Mouse (Mus musculus): ENCODE measurements around the gene Olfr596. TPM values are rescaled to one million over a fixed set of nuclear protein-coding genes. Genes with fewer than 3 reads are reported as not detected.
"Not testable (repeated sequence)": the region's sequence is repeated elsewhere in the genome, so short reads cannot be mapped to it uniquely, and the experiment has no call there.

Gene Olfr596
- polyA plus RNA-seq (2012; rRNA removed) = not detected in 2 replicates

DNA sequence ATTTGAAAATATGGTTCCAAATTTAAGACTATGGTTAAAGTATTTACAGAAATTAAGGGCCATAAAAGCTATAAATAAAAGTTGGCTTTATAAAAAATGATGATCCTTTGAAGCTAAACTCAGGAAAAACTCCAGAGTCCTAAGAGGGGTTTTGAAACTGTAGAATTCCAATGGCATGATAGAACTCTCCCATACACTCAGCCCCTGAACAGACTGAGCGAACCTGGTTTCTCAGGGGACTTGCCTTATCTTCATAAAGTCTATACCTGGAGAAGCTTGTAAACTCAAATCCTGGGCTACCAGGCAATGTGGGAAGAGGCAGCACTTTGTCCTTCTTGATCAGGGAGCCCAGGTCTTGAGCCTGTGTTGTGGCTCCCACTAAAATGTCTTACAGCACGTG is at the start of gene Olfr596:
Gene Olfr596, plus strand, starts transcription at position 301 of the 400 bp plus-strand sequence.
- not testable (repeated sequence) for DNase-seq (ENCODE audit: low read depth)

- not testable (repeated sequence) for DNase-seq (ENCODE audit: low read depth)
These were observed 10.6 kb downstream of the Olfr596 start, which contains the start of gene Olfr597 for GRCm38 (mm10) chr7:103316015-103316414. TSS of gene Olfr597 (plus strand) at chr7:103316315.

- no peak for DNase-seq (ENCODE audit: low read depth)
These were observed 17.8 kb downstream of the Olfr596 start, which contains the start of gene Olfr598 for GRCm38 (mm10) chr7:103323268-103323667. TSS of gene Olfr598 (plus strand) at chr7:103323568.

DNA sequence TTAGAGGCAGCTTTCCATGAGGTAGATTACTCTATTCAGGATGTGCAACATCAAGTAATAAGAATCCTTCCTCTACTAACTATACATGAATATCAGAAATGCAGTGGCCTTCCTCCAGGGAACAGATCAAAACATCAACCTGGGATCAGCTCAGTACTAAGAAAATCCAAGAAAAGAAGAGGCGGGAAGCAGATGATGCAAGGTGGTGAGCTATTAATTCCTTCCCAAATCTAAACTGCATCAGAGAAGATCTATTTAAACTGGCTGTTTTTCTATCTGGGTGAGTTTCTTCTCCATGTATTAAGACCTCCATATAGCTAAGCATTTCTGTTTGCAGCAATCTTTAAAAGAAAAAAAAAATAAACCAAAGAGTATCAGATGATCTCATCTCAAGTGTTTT is 30.2 kb downstream of the Olfr596 start, which contains the start of gene Olfr599:
Gene Olfr599, plus strand, starts transcription at position 301 of the 400 bp plus-strand sequence.
- DNase-seq (ENCODE audit: low read depth) = no peak

DNA sequence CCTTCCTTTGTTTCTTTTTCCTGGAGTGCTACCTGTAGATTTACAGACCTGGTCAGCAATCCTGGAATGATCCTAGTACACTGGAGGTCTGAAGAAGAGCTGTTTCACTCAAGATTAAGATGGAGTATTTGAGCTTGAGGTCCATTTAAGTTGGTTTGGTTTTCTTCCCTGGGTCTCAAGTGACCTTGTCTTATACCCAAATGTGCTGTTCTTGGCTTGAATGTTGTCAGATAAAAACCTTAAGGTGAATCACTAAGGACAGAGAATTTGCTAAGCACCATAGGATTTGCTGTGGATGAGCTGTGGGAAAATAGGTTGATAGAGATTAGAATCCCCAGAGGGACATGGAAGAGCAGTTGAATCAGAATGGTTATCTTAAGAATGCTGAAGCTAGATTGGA is 44.1 kb downstream of the Olfr596 start, which contains the start of gene Olfr600:
Gene Olfr600, minus strand, starts transcription at position 101 of the 400 bp plus-strand sequence.
- no peak for DNase-seq (ENCODE audit: low read depth)

Other genes with a start within 250 kb of the Olfr596 start
- not detected in 2 replicates for gene Olfr584, start 223.8 kb upstream of the Olfr596 start, polyA plus RNA-seq (2012; rRNA removed)
- not detected in 2 replicates for gene Olfr585, start 207.9 kb upstream of the Olfr596 start, polyA plus RNA-seq (2012; rRNA removed)
- gene Olfr586, start 180.0 kb upstream of the Olfr596 start, polyA plus RNA-seq (2012; rRNA removed) = not detected in 2 replicates
- gene Olfr588-ps1, start 164.8 kb upstream of the Olfr596 start, polyA plus RNA-seq (2012; rRNA removed) = not detected in 2 replicates
- not detected in 2 replicates for gene Olfr589, start 149.3 kb upstream of the Olfr596 start, polyA plus RNA-seq (2012; rRNA removed)
- gene Olfr591, start 127.3 kb upstream of the Olfr596 start, polyA plus RNA-seq (2012; rRNA removed) = not detected in 2 replicates
- not detected in 2 replicates for gene Olfr592, start 120.8 kb upstream of the Olfr596 start, polyA plus RNA-seq (2012; rRNA removed)
- not detected in 2 replicates for gene Olfr593, start 93.8 kb upstream of the Olfr596 start, polyA plus RNA-seq (2012; rRNA removed)
- gene Olfr594, start 88.7 kb upstream of the Olfr596 start, polyA plus RNA-seq (2012; rRNA removed) = not detected in 2 replicates
- gene Usp17ld, start 53.1 kb upstream of the Olfr596 start, polyA plus RNA-seq (2012; rRNA removed) = not detected in 2 replicates
- gene Olfr597, start 10.7 kb downstream of the Olfr596 start, polyA plus RNA-seq (2012; rRNA removed) = not detected in 2 replicates
- gene Olfr598, start 17.9 kb downstream of the Olfr596 start, polyA plus RNA-seq (2012; rRNA removed) = not detected in 2 replicates
- gene Olfr599, start 30.3 kb downstream of the Olfr596 start, polyA plus RNA-seq (2012; rRNA removed) = not detected in 2 replicates
- gene Olfr600, start 44.0 kb downstream of the Olfr596 start, polyA plus RNA-seq (2012; rRNA removed) = not detected in 2 replicates
- gene Olfr601, start 57.0 kb downstream of the Olfr596 start, polyA plus RNA-seq (2012; rRNA removed) = not detected in 2 replicates
- not detected in 2 replicates for gene Olfr603, start 80.5 kb downstream of the Olfr596 start, polyA plus RNA-seq (2012; rRNA removed)
- gene Usp17lc, start 109.4 kb downstream of the Olfr596 start, polyA plus RNA-seq (2012; rRNA removed) = not detected in 2 replicates
- not detected in 2 replicates for gene Olfr605, start 139.8 kb downstream of the Olfr596 start, polyA plus RNA-seq (2012; rRNA removed)
- gene Olfr606, start 143.4 kb downstream of the Olfr596 start, polyA plus RNA-seq (2012; rRNA removed) = not detected in 2 replicates
- gene Olfr607, start 158.5 kb downstream of the Olfr596 start, polyA plus RNA-seq (2012; rRNA removed) = not detected in 2 replicates
- not detected in 2 replicates for gene Olfr608, start 164.2 kb downstream of the Olfr596 start, polyA plus RNA-seq (2012; rRNA removed)
- not detected in 2 replicates for gene Olfr609, start 192.4 kb downstream of the Olfr596 start, polyA plus RNA-seq (2012; rRNA removed)
- not detected in 2 replicates for gene Olfr610, start 206.5 kb downstream of the Olfr596 start, polyA plus RNA-seq (2012; rRNA removed)
- gene Olfr611, start 215.2 kb downstream of the Olfr596 start, polyA plus RNA-seq (2012; rRNA removed) = not detected in 2 replicates
- gene Olfr612, start 237.1 kb downstream of the Olfr596 start, polyA plus RNA-seq (2012; rRNA removed) = not detected in 2 replicates
- not detected in 2 replicates for gene Olfr613, start 242.4 kb downstream of the Olfr596 start, polyA plus RNA-seq (2012; rRNA removed)